Mouse (Mus musculus) embryonic fibroblast, embryonic 13.5 days (primary cell): ENCODE results near the gene Rhoh.

ENCODE experiments used
- CTCF ChIP-seq: IDR thresholded peaks from 2 replicates; pipeline ENCODE4 v1.5.1; 2011; ENCODE audit warnings: mild to moderate bottlenecking, control low read depth, low read length, moderate library complexity, borderline replicate concordance; ENCODE audit not compliant: insufficient read depth
- POLR2A ChIP-seq: IDR thresholded peaks from 2 replicates; pipeline ENCODE4 v1.6.1; 2011; ENCODE audit warnings: low read depth, mild to moderate bottlenecking, control low read depth, low read length, moderate library complexity

- TF ChIP-seq CTCF, result no peak
- TF ChIP-seq POLR2A, result no peak
Measured at GRCm38 (mm10) chr5:65885699-65886443, 24.9 kb downstream of the Rhoh start.
